Mouse (Mus musculus) right cerebral cortex, postnatal 4 days (tissue): ENCODE data around the gene Cplx3.

Experiments
- DNase-seq: peaks from one replicate; pipeline ENCODE4 v3.0.0-alpha.2; 2022

Gene Cplx3

DNA sequence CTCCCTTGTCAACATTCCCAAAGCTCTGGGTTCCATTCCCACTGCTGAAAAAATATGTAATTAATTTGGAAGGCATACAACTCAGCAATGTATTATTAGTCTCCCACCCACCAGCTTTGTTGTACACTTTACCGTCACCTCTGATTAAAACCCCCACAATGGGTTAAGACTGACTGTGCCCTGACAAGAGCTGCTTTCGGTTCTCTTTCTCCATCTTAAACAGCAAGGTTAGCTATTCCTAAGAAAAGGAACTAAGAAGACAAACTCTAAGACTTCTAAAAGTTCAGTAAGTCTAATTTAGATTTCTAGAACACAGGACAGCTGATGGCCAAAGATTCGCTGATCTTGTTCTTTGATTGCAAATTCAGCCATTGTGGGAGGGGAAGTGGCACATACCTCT is 48.9 kb downstream of the Cplx3 start:
- no peak for DNase-seq

DNA sequence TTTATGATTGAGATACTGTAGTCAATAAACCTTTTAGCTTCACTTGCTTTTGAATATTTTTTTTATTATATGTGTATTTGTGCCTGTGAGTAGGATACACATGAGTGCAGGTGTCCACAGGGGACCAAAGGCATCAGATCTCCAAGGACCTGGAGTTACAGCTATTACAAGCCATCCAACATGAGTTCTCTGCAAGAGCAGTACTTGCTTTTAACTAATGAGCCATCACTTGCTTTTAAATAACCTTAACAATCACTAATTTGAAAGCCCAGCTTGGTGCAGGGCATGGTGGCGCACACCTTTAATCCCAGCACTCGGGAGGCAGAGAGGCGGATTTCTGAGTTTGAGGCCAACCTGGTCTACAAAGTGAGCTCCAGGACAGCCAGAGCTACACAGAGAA is 51.3 kb downstream of the Cplx3 start:
- no peak for DNase-seq

DNA sequence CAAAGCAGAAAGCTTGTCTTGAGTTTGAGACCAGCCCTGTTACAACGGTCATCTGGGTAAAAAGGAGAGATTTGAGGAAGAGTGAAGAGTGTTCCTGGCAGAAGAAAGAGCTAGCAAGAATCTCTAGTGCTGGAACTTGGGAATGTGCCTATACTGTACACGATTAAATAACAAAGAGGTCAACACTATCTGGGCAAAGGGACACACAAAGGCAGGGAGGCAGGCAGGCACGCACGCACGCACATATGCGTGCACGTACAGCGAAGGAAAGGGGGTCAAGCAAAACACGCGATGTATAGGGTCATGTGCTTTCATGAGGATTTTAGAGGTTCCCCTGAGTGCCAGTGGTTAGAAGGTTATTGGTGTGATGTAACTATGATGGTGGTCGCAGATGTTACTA is 53.0 kb downstream of the Cplx3 start:
- DNase-seq, result no peak

DNA sequence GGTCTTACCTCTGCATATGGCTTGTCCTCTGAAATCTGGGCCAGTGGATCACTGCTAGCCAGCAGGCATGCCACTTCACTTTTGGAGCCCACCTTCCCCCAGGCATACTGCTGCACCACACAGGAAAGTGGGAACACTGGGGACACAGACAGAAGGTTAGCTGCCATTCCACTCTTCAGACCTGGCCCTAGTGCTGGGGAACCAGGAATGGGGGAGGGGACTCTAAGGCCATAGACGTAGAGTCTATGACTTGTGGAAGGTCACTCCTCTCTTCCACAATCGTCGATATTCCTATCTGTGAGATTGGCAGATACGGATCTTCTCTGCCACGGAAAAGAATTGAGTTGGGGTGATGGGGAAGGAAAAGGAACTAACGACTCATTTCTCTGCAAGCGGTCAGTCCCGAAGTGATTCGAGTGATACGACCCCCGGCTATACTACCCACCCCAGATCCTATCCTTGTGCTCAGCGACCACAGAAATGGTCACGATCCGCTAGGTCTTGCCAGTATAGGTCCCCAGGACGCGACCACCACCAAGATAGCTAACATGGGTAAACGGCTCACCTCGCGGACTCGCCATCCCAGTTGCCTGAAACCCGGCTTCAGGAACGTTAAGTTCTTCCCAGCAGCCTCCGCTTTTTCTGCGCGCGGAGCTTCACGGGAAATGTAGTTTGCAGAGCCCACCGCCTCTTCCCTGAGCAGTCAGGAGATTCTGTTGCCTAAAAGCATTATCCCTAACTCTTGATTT is 53.8 kb downstream of the Cplx3 start, which contains the start of gene Mpi:
Mpi (minus strand) TSS at position 625 of the 749 bp plus-strand sequence.
- peak; percentile 76 for DNase-seq

DNA sequence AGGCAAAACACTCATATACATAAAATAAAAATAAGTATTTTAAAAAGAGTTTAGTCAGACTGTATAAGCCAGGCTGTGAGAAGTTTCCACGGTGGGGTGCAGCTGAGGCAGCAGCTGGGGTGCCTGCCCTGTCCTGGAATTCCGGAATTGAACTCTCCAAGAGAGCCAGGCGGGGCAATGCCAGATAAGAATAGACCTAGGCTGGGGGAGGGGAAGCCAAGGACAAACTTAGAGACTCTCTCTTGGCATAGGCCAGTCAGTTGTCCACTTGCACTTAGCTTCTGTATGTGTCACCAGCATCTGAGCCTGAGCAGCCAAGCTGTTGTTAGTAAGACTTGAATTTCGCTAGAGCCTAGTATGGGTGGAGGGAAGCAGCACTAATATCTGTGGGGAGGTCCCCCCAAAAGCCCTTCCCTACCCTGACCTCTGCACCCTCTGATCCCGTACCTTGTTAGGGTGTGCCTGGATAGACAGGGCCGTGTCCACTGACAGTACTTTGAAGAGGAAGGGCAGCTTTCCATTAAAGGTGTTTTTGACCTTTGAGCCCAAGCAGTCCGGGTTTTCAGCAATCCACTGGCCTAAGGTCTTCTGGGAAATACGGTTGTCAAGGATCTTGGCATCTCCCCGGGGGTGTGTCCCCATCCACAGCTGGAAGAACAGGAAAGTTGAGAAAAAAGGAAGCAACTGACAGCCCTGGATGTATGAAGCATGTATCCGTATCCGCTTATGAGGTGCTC is 55.8 kb downstream of the Cplx3 start:
- DNase-seq, result no peak
